Mouse (Mus musculus) hindbrain, embryonic 15.5 days (tissue): ENCODE measurements around the gene Mras. TPM values are rescaled to one million over a fixed set of nuclear protein-coding genes. Genes with fewer than 3 reads are reported as not detected.

ENCODE experiments used
- ATAC-seq: fragments of 200-750 bp; cut with Nextera tagmentation; 2 replicates; pipeline ENCODE4 v1.8.0; 2017; ENCODE audit warnings: low read depth, moderate number of reproducible peaks, moderate TSS enrichment; ENCODE audit not compliant: low FRiP score
- H3K27ac ChIP-seq: fragments of 300-500 bp; sonication (generic); replicated peaks from 2 replicates; pipeline ENCODE4 v1.5.1; 2015; ENCODE audit warnings: mild to moderate bottlenecking, inconsistent platforms
- H3K27me3 ChIP-seq: fragments of 300-500 bp; sonication (generic); 2 replicates; pipeline ENCODE4 v1.6.1; 2015; ENCODE audit warnings: control low read depth, inconsistent platforms
- H3K36me3 ChIP-seq: fragments of 300-500 bp; sonication (generic); 2 replicates; pipeline ENCODE4 v1.6.1; 2015; ENCODE audit warnings: control low read depth, inconsistent platforms
- H3K4me1 ChIP-seq: fragments of 300-500 bp; sonication (generic); replicated peaks from 2 replicates; pipeline ENCODE4 v1.6.1; 2015; ENCODE audit warnings: control low read depth, inconsistent platforms
- H3K4me2 ChIP-seq: fragments of 300-500 bp; sonication (generic); 2 replicates; pipeline ENCODE4 v1.6.1; 2015; ENCODE audit warnings: moderate library complexity, mild to moderate bottlenecking, inconsistent platforms
- H3K4me3 ChIP-seq: fragments of 300-500 bp; sonication (generic); 2 replicates; pipeline ENCODE4 v1.5.1; 2015; ENCODE audit warnings: mild to moderate bottlenecking, inconsistent platforms
- H3K9ac ChIP-seq: fragments of 300-500 bp; sonication (generic); 2 replicates; pipeline ENCODE4 v1.6.1; 2015; ENCODE audit warnings: inconsistent platforms
- H3K9me3 ChIP-seq: fragments of 300-500 bp; sonication (generic); 2 replicates; pipeline ENCODE4 v1.6.1; 2016; ENCODE audit warnings: control low read depth, inconsistent platforms
- WGBS: fragments of 180-500 bp; shearing (Covaris S2); methylation state at CpG from one replicate; pipeline ENCODE4 v1.1.7; 2015; 5-methylcytosine and 5-hydroxymethylcytosine counted together
- polyA plus RNA-seq: library from polyadenylated mRNA; unstranded; fragments of >200 nt; fragmentation: Nextera tagmentation; extraction: Ambion mirVana; gene quantifications from 2 replicates; pipeline ENCODE4 v1.2.1, GENCODE M21; 2015

Gene Mras
- 53.8 and 57.1 TPM in 2 replicates for polyA plus RNA-seq

- H3K36me3 ChIP-seq: no peaks in the 10 kb centered on the region
- H3K27ac ChIP-seq: peak within 1 kb of the TSS; percentile 92
- no peaks in the 10 kb centered on the region; the same call in 1 of the 2 replicates for H3K27me3 ChIP-seq
- peak within 1 kb of the TSS; percentile 91 for H3K4me3 ChIP-seq
- ATAC-seq: no peak
- 14% methylated on average over 27 of the region's 27 CpGs for WGBS
- H3K4me2 ChIP-seq: peak within 1 kb of the TSS; percentile 85
- peaks cover 35% of the 10 kb centered on the region for H3K4me1 ChIP-seq
- peak within 1 kb of the TSS; percentile 91 for H3K9ac ChIP-seq
- H3K9me3 ChIP-seq: no peaks in the 10 kb centered on the region
These were observed at the start of gene Mras for GRCm38 (mm10) chr9:99437031-99437764. TSS of gene Mras (minus strand) at chr9:99437381.

- no peak overlapping the region for H3K9ac ChIP-seq
- H3K4me1 ChIP-seq: 0 out of 2 replicates have a peak, but pooled peaks cover 10% of the 10 kb centered on the region
- ATAC-seq: no peak
- no peak overlapping the region for H3K4me3 ChIP-seq
- 95% methylated on average over 4 of the region's 4 CpGs for WGBS
- H3K9me3 ChIP-seq: no peaks in the 10 kb centered on the region
- no peak overlapping the region for H3K4me2 ChIP-seq
- H3K36me3 ChIP-seq: peaks cover 34% of the 10 kb centered on the region
- H3K27me3 ChIP-seq: no peaks in the 10 kb centered on the region
- H3K27ac ChIP-seq: no peak overlapping the region
These were observed 48.0 kb upstream of the Mras start for GRCm38 (mm10) chr9:99485144-99485543.

- no peak overlapping the region for H3K9ac ChIP-seq
- ATAC-seq: no peak
- H3K36me3 ChIP-seq: peaks cover 33% of the 10 kb centered on the region
- no peaks in the 10 kb centered on the region for H3K27me3 ChIP-seq
- H3K4me3 ChIP-seq: no peak overlapping the region
- H3K4me1 ChIP-seq: 0 out of 2 replicates have a peak, but pooled peaks cover 10% of the 10 kb centered on the region
- H3K4me2 ChIP-seq: no peak overlapping the region
- no peaks in the 10 kb centered on the region for H3K9me3 ChIP-seq
- H3K27ac ChIP-seq: no peak overlapping the region
These were observed 47.5 kb upstream of the Mras start for GRCm38 (mm10) chr9:99484632-99485031.

GRCm38 (mm10) chr9:99483191-99483590 is 46.0 kb upstream of the Mras start:
- no peak overlapping the region for H3K9ac ChIP-seq
- ATAC-seq: no peak
- H3K27me3 ChIP-seq: no peaks in the 10 kb centered on the region
- no peak overlapping the region for H3K4me3 ChIP-seq
- no peaks in the 10 kb centered on the region for H3K9me3 ChIP-seq
- 90% methylated on average over 4 of the region's 4 CpGs for WGBS
- no peak overlapping the region for H3K4me2 ChIP-seq
- peaks cover 31% of the 10 kb centered on the region for H3K36me3 ChIP-seq
- H3K27ac ChIP-seq: no peak overlapping the region
- 0 out of 2 replicates have a peak, but pooled peaks cover 12% of the 10 kb centered on the region for H3K4me1 ChIP-seq

GRCm38 (mm10) chr9:99480764-99481163 is 43.6 kb upstream of the Mras start:
- no peak overlapping the region for H3K9ac ChIP-seq
- H3K4me1 ChIP-seq: 0 out of 2 replicates have a peak, but pooled peaks cover 12% of the 10 kb centered on the region
- H3K27ac ChIP-seq: no peak overlapping the region
- H3K9me3 ChIP-seq: no peaks in the 10 kb centered on the region
- no peak overlapping the region for H3K4me3 ChIP-seq
- H3K36me3 ChIP-seq: peaks cover 10% of the 10 kb centered on the region; the same call in 1 of the 2 replicates
- H3K27me3 ChIP-seq: no peaks in the 10 kb centered on the region
- peak; percentile 56; the same call in 1 of the 2 replicates for ATAC-seq
- WGBS: 89% methylated on average over 4 of the region's 4 CpGs
- H3K4me2 ChIP-seq: no peak overlapping the region

- no peak overlapping the region for H3K4me3 ChIP-seq
- H3K9ac ChIP-seq: no peak overlapping the region
- 68% methylated on average over 9 of the region's 9 CpGs for WGBS
- H3K9me3 ChIP-seq: no peaks in the 10 kb centered on the region
- H3K27ac ChIP-seq: 0 out of 2 replicates have a peak overlapping the region, but pooled peaks have one; percentile 17
- H3K27me3 ChIP-seq: no peaks in the 10 kb centered on the region
- 0 out of 2 replicates have a peak, but pooled peaks cover 12% of the 10 kb centered on the region for H3K4me1 ChIP-seq
- H3K4me2 ChIP-seq: no peak overlapping the region
- no peak for ATAC-seq
- peaks cover 7% of the 10 kb centered on the region; the same call in 1 of the 2 replicates for H3K36me3 ChIP-seq
These were observed 42.1 kb upstream of the Mras start for GRCm38 (mm10) chr9:99479181-99479711.

GRCm38 (mm10) chr9:99471334-99471733 is 34.2 kb upstream of the Mras start:
- no peaks in the 10 kb centered on the region for H3K9me3 ChIP-seq
- no peak overlapping the region for H3K4me3 ChIP-seq
- no peaks in the 10 kb centered on the region for H3K27me3 ChIP-seq
- peaks cover 5% of the 10 kb centered on the region; the same call in 1 of the 2 replicates for H3K4me1 ChIP-seq
- ATAC-seq: no peak
- H3K9ac ChIP-seq: no peak overlapping the region
- 91% methylated on average over 7 of the region's 7 CpGs for WGBS
- no peak overlapping the region for H3K27ac ChIP-seq
- no peak overlapping the region for H3K4me2 ChIP-seq
- H3K36me3 ChIP-seq: no peaks in the 10 kb centered on the region

GRCm38 (mm10) chr9:99470347-99471092 is 33.3 kb upstream of the Mras start:
- H3K27me3 ChIP-seq: no peaks in the 10 kb centered on the region
- no peak overlapping the region for H3K4me2 ChIP-seq
- no peak overlapping the region for H3K9ac ChIP-seq
- H3K27ac ChIP-seq: no peak overlapping the region
- H3K4me3 ChIP-seq: no peak overlapping the region
- WGBS: 69% methylated on average over 16 of the region's 16 CpGs
- peaks cover 5% of the 10 kb centered on the region; the same call in 1 of the 2 replicates for H3K4me1 ChIP-seq
- H3K36me3 ChIP-seq: no peaks in the 10 kb centered on the region
- no peaks in the 10 kb centered on the region for H3K9me3 ChIP-seq
- no peak for ATAC-seq

- Histone ChIP-seq H3K9me3 (no peaks in the 10 kb centered on the region), H3K4me3 (no peak overlapping the region), H3K4me2 (no peak overlapping the region), H3K9ac (no peak overlapping the region), H3K27me3 (no peaks in the 10 kb centered on the region), H3K4me1 (peaks cover 5% of the 10 kb centered on the region; the same call in 1 of the 2 replicates), H3K27ac (no peak overlapping the region), H3K36me3 (no peaks in the 10 kb centered on the region)
- no peak for ATAC-seq
- WGBS: 75% methylated on average over 8 of the region's 8 CpGs
These were observed 32.6 kb upstream of the Mras start for GRCm38 (mm10) chr9:99469681-99470273.

- no peak for ATAC-seq
These were observed 31.4 kb upstream of the Mras start for GRCm38 (mm10) chr9:99468572-99468971.

GRCm38 (mm10) chr9:99464876-99465275 is 27.7 kb upstream of the Mras start:
- 81% methylated on average over 6 of the region's 6 CpGs for WGBS
- H3K27me3 ChIP-seq: no peaks in the 10 kb centered on the region
- H3K9ac ChIP-seq: no peak overlapping the region
- no peak overlapping the region for H3K27ac ChIP-seq
- ATAC-seq: no peak
- no peak overlapping the region for H3K4me2 ChIP-seq
- H3K36me3 ChIP-seq: no peaks in the 10 kb centered on the region
- H3K4me3 ChIP-seq: no peak overlapping the region
- no peaks in the 10 kb centered on the region for H3K4me1 ChIP-seq
- H3K9me3 ChIP-seq: no peaks in the 10 kb centered on the region

More at GRCm38 (mm10) chr9:99468572-99468971, 31.4 kb upstream of the Mras start:
- no peaks in the 10 kb centered on the region for H3K27me3 ChIP-seq
- no peaks in the 10 kb centered on the region for H3K36me3 ChIP-seq
- H3K4me1 ChIP-seq: peaks cover 5% of the 10 kb centered on the region; the same call in 1 of the 2 replicates
- H3K9me3 ChIP-seq: no peaks in the 10 kb centered on the region
- no peak overlapping the region for H3K27ac ChIP-seq
- no peak overlapping the region for H3K4me3 ChIP-seq
- no peak overlapping the region for H3K9ac ChIP-seq
- H3K4me2 ChIP-seq: no peak overlapping the region
- 65% methylated on average over 9 of the region's 9 CpGs for WGBS
